Mouse (Mus musculus) gastrocnemius, postnatal 4 days (tissue): ENCODE measurements at regions not wholly inside any gene's neighbourhood (a gene's known extent, or its start where the extent isn't known, plus 50 kb on each side); places are given as distances from the start of the nearest gene placed in this dataset.
A peak's percentile ranks its signal among the peaks of the same experiment; 100 is the strongest.

Experiments used
- DNase-seq, 2 experiments: peaks; one replicate each; pipeline ENCODE4 v3.0.0; 2021 to 2022; ENCODE audit warnings: low spot score in 2 of 2, mixed read lengths in 2 of 2

DNA sequence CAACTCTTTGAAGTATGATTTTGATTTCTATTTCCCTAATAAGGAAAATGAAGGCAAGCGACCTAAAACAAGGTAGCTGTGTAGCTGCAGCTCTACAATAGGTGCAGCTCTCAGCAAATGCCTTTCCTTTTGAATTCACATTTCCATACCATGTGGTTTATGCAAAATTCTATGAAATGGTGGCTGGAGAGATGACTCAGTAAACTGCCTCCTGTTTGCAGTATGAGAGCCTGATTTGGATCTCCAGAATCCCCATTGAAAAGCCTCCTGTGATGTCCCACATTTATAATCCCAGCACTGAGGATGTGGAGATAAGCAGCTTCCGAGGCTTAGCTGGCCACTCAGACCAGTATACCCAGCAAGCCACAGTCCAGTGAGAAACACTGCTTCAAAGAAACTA is 59.6 kb downstream of the Npy1r start:
- no peak for DNase-seq

GRCm38 (mm10) chr8:66757830-66758229 is 60.8 kb downstream of the Npy1r start:
- DNase-seq = no peak

DNA sequence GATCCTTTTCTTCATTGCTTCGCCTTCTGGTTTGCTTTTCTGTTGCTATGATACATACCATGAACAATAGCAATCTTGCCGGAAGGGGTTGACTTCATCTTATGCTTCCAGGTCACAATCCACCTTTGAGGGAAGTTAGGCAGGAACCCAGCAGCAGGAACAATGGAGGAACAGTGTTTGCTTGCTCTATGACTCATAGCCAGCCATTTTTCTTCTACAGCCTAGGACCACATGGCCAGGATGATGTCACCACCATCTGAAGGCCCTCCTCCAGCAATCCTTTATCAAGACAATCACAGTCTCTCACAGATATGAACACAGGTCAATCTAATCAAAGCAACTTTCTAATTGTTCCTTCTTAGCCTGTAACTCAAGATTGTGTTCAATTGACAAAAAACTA is 61.5 kb downstream of the Npy1r start:
- DNase-seq = no peak

GRCm38 (mm10) chr8:66759716-66760115 is 62.7 kb downstream of the Npy1r start:
- no peak for DNase-seq

DNA sequence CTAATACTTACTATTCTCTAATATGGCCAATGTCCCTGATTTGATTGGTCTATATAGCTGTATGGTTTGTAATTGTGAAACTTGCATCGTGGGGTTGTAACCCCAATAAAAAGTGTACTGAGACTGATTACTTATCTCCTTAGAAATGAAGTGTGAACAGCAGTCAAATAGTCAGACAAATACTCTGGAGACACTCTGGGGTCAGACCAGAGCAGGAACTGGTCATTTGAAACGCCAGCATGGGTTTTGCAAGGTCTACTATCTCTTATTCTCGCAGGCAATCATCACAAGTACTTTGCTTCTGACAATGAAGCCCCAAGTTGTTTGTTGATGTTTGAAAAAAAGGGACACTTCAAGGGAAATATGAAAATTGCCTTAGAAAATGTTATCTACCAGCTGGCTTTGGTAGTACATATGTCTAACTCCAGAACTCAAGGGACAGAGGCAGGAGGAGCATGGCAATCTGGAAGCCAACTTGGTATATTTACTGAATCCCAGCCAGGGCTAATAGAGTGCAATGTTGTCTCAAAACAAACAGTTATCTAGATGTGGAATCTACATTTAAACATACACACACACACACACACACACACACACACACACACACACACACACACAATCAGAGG is 64.1 kb downstream of the Npy1r start:
- DNase-seq = no peak

DNA sequence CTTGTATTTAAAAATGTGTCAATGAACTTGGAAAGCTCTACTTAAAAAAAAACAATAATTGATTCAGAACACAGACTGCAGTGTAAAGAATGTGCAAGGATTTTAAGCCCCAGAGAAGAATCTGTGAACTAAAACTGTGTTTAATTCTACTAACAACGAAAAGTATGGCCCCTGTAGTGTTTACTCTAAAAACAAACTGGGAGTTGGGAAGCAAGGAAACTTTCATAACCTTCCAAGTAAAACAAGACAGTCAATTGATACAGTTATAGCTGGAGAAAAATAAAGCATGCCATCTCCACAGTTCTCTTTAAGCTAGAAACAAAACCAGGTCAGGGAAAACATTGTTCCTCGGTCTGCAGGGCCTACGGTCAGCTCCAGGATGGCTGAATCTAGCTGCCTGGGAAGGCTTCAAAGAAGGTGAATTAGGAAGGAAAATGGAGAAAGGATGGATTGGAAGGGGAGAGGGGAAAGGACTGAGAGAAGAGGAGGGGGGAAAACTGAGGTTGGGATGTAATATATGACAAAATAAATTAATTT is 68.1 kb downstream of the Npy1r start:
- no peak for DNase-seq

DNA sequence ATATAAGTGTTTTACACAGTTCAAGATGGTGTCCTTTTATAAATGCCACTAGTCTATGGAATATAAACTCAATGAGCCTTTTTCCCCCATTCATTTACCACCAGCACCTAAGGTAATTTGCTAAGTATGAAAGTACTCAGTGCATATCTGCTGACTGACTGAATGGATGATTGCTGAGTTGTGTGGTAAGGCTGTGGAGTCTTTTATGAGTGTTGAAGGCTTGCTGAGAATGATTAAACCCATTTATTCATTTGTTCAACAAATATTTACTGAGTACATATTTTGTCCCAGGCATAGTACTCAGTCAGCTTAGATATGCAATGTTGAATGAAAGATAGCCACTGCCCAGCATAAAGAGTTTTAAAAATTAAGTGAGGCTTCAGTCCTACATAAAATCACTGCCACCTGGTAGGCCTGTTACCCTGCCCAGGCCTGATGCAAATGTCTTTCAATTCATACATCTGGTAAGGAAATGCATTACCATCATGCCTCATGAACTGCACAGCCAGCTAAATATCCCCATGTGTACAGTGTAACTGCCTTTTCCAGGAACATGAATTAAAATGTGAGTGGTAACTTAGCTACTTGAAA is 71.5 kb downstream of the Npy1r start:
- DNase-seq = no peak

DNA sequence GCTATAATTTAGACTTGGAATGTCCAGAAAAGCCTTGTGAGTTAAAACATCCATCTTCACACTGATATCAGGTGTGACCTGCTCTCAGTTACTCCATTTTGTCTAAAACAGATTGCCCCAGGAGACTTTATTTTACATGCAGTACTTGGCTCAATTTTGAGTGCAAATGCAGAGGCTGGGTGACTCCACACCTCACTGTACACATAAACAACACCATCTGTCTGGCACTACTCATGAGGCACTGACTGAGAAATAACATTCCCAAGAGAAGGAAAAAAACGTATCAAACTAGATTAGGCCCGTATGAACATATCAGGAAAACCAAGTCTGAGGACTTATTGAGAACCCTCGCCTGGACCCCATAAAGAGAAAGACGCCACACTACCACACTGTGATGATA is 74.1 kb downstream of the Npy1r start:
- DNase-seq = no peak

- DNase-seq = peak in 1 of 2 experiments; percentile 11
Measured at GRCm38 (mm10) chr8:66772653-66773052, 75.7 kb downstream of the Npy1r start.

DNA sequence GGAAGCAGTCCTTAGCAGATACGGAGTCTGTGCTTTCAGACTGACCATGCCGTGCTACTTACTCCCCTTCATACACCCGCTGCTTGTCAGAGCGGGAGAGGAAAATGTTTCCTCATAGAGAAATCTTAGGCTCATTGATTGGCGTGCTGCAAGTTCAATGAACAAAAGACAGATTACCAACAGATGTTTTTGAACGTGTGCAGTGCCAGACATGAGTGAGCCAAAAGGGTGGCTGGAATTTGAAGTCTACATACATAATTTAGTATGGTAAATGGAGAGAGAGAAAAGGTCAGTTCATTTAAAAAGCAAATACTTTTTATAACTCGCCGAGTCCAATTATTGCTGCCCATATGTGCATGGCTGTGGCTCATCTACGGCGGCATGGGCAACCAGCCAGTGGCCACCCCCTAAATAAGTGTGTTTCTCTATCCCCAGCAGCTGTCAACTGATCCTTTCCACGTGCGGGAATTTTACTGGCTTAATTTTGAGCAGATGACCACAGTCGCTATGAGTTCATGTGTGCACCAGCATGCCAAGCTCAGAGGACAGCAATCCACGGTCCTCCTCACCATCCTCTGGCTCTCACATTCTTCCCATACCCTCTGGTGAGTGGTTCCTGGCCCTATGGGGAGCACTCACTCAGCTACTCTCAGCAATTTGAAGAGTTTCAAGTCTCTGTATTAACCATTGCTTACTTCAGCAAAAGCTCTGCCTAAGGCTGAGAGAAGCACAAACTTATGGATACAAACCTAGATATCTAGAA is 80.3 kb downstream of the Npy1r start:
- peak in 1 of 2 experiments; percentile 15 for DNase-seq

- DNase-seq = no peak
Measured at GRCm38 (mm10) chr8:66779622-66780021, 80.4 kb upstream of the Naf1 start.

DNA sequence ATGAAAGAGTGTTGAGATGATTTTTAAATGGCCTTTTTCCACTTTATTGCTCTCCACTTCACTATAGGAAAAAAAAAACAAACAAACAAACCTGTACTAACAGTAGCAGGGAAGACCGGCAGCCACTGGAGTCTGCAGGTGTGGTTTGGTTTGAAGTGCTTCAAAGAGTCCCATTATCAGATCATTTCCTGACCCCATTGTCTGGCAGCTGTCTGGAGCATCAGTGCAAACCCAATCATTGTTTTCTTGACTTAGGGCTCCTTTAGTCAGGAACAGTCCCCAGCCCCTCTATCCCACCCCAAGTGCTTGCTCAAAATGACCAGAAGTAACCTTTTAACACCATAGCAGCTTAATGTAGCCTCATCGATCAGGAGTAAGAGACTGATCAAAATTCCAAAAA is 77.4 kb upstream of the Naf1 start:
- DNase-seq = no peak

DNA sequence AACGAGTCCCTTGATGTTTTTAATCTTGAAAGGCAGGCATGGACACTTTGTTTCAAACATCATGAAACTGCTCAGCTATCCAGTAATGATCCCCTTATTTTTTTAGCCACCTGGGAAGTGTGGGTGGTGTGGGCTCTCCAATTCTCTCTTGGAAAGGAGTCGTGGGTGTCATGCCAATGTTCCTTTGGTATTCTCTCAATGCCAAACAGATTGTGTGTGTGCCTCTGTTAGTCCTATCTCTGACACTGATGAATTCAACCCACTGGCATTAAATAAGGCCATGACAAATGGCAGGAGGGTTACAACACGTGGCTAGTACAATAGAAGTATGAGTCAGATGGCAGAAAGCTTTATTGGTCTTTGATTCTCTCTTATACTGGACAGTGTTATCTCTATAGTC is 74.0 kb upstream of the Naf1 start:
- DNase-seq = no peak
